Mouse (Mus musculus): ENCODE results near the gene Jag1. TPM values are rescaled to one million over a fixed set of nuclear protein-coding genes. Genes with fewer than 3 reads are reported as not detected.
A peak's percentile ranks its signal among the peaks of the same experiment; 100 is the strongest.

The Jag1 gene
- polyA plus RNA-seq, 1 experiment from 2014 or later: 18.4 TPM

DNA sequence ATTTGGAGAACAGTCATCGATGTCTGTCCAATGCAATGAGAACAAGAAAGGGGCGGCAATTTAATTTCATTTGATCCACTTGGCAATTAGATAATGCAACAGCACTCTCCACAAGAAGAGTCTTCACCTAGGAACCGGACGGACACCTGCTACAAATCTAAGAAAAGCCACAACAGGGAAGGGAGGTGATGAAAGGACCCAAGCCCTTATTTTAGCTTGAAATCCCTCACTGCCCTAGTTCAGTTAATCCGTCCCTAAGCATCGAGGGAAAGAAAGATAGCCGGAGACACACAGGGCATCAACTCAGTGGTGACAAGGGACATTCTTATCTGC lies 23.2 kb downstream of the Jag1 start:
- Histone ChIP-seq H3K27me3 (ENCODE audit: control insufficient read depth, insufficient read depth, low read length) (no peaks in the 10 kb centered on the region), H3K9me3 (ENCODE audit: control insufficient read depth, low read length) (no peaks in the 10 kb centered on the region), H3K36me3 (ENCODE audit: control insufficient read depth, insufficient read depth, low read length) (peaks cover 31% of the 10 kb centered on the region), H3K9ac (replicated peaks; ENCODE audit: low read length) (no peak overlapping the region), H3K27ac (replicated peaks; ENCODE audit: low read depth, low read length) (no peak overlapping the region), H3K4me3 (replicated peaks; ENCODE audit: low read depth, low read length) (no peak overlapping the region), H3K4me1 (ENCODE audit: control insufficient read depth, insufficient read depth, low read length) (peaks cover 36% of the 10 kb centered on the region), H3K4me2 (ENCODE audit: low read length) (no peak overlapping the region)
- 15% methylated on average over 7 of the region's 7 CpGs for WGBS
- DNase-seq: no peak
- ATAC-seq (ENCODE audit: low FRiP score, low TSS enrichment): no peak

DNA sequence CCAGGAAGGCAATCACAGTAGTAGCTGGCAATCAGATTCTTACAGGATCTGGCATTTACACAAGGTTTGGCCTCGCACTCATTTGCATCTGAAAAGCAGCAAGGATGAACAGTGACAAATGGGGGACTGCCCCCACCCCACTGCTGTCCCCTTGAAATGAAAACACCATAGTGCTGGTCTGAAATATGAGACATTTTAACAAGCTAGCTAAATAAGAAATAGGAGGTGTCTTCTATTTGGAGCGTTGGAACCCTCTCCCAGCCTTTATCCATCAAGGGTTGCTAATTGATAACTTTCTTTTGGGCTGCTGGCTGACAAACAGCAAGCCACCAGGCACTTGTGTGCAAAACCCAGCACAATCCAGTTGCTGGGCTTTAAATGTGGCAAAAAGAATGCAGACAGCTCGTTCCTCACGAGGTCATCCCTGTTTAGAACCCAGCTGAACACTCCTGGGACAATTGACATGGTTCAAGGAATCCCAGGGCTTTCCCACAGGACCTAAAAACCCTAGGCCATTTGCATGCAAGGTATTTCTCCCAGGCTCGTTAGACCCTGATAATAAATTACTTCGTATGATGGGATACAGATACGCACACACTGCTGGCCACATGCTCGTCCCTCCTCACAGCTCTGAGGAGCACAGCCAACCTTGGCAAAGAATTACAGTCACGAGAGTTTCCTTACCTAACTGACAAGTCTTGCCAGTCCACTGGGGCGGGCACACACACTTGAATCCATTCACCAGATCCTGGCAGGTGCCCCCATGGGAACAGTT lies 23.7 kb downstream of the Jag1 start:
- Histone ChIP-seq H3K27ac (replicated peaks; ENCODE audit: low read depth, low read length) (0 out of 2 replicates have a peak overlapping the region, but pooled peaks have one; percentile 8), H3K4me3 (replicated peaks; ENCODE audit: low read depth, low read length) (no peak overlapping the region), H3K9ac (replicated peaks; ENCODE audit: low read length) (no peak overlapping the region), H3K36me3 (ENCODE audit: control insufficient read depth, insufficient read depth, low read length) (peaks cover 36% of the 10 kb centered on the region), H3K4me1 (ENCODE audit: control insufficient read depth, insufficient read depth, low read length) (peaks cover 34% of the 10 kb centered on the region), H3K27me3 (ENCODE audit: control insufficient read depth, insufficient read depth, low read length) (no peaks in the 10 kb centered on the region), H3K4me2 (ENCODE audit: low read length) (no peak overlapping the region), H3K9me3 (ENCODE audit: control insufficient read depth, low read length) (no peaks in the 10 kb centered on the region)
- DNase-seq (peak; percentile 53), ATAC-seq (ENCODE audit: low FRiP score, low TSS enrichment) (peak; percentile 46; the same call in 1 of the 2 replicates)
- WGBS: 15% methylated on average over 10 of the region's 10 CpGs

DNA sequence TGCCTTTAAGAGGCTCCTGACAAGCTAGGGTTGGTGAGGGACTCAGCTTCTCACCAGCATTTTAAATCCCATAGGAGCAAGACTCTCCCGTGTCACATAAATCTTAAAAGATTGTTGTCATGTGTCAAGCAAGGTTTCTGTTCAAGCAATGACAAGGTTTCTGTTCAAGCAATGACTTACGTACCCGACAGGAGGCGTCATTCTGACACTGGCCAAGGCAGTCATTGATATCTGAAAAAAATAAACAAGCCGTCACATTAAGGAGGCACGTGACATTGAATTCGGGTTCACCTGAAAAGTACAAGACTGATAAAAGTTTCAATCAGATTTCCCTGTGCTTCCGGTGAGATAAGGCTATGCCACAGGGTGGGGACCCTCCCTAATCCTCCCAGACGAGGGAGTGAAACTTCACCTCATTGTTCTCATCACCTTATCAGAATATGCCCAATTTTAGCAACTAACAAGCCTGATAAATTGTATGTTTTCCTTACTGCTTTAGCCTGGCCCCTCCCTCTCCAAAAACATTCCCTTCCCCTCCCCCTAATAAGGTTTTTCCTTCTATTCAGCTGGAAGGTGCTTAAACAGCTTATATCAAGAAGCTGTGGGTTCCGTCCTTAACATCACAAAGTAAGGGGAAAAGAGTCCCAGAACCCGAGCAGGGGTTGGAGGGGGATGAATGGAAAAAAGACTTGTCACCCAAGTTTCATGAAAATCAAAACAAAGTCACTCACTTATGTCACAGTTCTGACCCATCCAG lies 24.5 kb downstream of the Jag1 start:
- Histone ChIP-seq H3K36me3 (ENCODE audit: control insufficient read depth, insufficient read depth, low read length) (peaks cover 39% of the 10 kb centered on the region), H3K4me3 (replicated peaks; ENCODE audit: low read depth, low read length) (no peak overlapping the region), H3K9ac (replicated peaks; ENCODE audit: low read length) (no peak overlapping the region), H3K27me3 (ENCODE audit: control insufficient read depth, insufficient read depth, low read length) (no peaks in the 10 kb centered on the region), H3K4me2 (ENCODE audit: low read length) (no peak overlapping the region), H3K9me3 (ENCODE audit: control insufficient read depth, low read length) (no peaks in the 10 kb centered on the region), H3K27ac (replicated peaks; ENCODE audit: low read depth, low read length) (no peak overlapping the region), H3K4me1 (ENCODE audit: control insufficient read depth, insufficient read depth, low read length) (peaks cover 33% of the 10 kb centered on the region)
- 41% methylated on average over 11 of the region's 11 CpGs for WGBS
- DNase-seq (no peak), ATAC-seq (ENCODE audit: low FRiP score, low TSS enrichment) (0 out of 2 replicates have a peak, but pooled peaks have one; percentile 1)

DNA sequence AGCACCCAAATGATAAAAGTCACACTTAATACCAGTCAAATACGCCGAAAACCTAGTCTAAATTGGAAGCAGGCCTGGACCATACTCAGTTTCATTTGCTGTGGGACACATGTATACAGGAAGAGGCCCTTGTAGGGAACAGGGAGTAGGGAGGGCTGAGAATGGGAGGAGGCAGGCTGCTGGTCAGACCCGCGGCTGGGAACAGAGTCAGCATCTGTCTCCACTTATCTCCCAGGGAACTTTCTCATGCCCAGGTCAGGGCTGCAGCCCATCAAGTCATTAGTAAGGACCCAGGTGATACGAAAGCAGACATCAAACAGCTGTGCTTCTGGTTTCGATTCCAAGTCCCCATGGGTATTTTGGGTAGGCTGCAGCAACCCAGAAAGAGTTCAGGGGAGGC lies 28.7 kb downstream of the Jag1 start:
- 71% methylated on average over 6 of the region's 6 CpGs for WGBS
- H3K4me1 ChIP-seq (ENCODE audit: control insufficient read depth, insufficient read depth, low read length): peaks cover 24% of the 10 kb centered on the region
- peaks cover 61% of the 10 kb centered on the region for H3K36me3 ChIP-seq (ENCODE audit: control insufficient read depth, insufficient read depth, low read length)
- no peak overlapping the region for H3K4me3 ChIP-seq (replicated peaks; ENCODE audit: low read depth, low read length)
- H3K27ac ChIP-seq (replicated peaks; ENCODE audit: low read depth, low read length): no peak overlapping the region
- no peaks in the 10 kb centered on the region for H3K9me3 ChIP-seq (ENCODE audit: control insufficient read depth, low read length)
- DNase-seq: no peak
- H3K27me3 ChIP-seq (ENCODE audit: control insufficient read depth, insufficient read depth, low read length): no peaks in the 10 kb centered on the region
- ATAC-seq (ENCODE audit: low FRiP score, low TSS enrichment): no peak
- H3K9ac ChIP-seq (replicated peaks; ENCODE audit: low read length): no peak overlapping the region
- H3K4me2 ChIP-seq (ENCODE audit: low read length): no peak overlapping the region

DNA sequence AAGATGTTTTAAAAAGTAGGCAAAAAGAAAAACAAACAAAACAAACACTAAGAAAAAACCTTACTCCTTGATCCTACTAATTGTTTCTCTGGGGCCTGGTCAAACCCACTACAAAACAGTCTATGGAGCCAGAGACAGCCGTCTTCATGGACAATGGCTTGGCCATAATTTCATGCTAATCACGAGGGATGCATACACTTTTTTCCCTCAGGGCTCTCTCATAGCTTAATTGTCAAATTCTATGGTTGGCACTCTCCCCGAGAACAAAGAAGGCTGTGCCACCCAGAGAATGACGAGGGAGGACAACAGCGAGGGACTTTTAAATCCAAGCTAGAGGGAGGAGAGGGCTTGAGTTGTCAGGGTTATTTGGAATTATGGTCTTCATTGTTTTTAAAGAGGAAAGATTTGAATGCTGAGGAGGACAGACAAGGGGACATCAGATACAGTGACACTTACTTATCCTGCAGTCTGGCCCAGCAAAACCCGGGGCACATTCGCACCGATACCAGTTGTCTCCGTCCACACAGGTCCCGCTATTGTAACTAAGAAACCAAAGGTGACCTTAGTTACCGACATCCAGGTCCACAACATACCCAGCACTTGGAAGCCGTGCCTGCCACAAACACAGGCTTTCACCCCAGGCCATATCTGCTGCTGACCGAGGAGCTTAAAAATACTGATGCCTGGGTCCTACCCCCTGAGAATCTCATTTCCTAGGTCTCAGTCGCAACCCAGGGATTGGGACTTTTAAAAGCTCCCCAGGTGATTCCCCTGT lies 29.6 kb downstream of the Jag1 start:
- 0 out of 2 replicates have a peak, but pooled peaks have one; percentile 12 for ATAC-seq (ENCODE audit: low FRiP score, low TSS enrichment)
- no peak overlapping the region for H3K27ac ChIP-seq (replicated peaks; ENCODE audit: low read depth, low read length)
- no peak overlapping the region for H3K9ac ChIP-seq (replicated peaks; ENCODE audit: low read length)
- DNase-seq: peak; percentile 56
- H3K27me3 ChIP-seq (ENCODE audit: control insufficient read depth, insufficient read depth, low read length): no peaks in the 10 kb centered on the region
- H3K9me3 ChIP-seq (ENCODE audit: control insufficient read depth, low read length): no peaks in the 10 kb centered on the region
- no peak overlapping the region for H3K4me3 ChIP-seq (replicated peaks; ENCODE audit: low read depth, low read length)
- WGBS: 39% methylated on average over 14 of the region's 14 CpGs
- H3K36me3 ChIP-seq (ENCODE audit: control insufficient read depth, insufficient read depth, low read length): peaks cover 64% of the 10 kb centered on the region
- peaks cover 17% of the 10 kb centered on the region for H3K4me1 ChIP-seq (ENCODE audit: control insufficient read depth, insufficient read depth, low read length)
- H3K4me2 ChIP-seq (ENCODE audit: low read length): no peak overlapping the region

DNA sequence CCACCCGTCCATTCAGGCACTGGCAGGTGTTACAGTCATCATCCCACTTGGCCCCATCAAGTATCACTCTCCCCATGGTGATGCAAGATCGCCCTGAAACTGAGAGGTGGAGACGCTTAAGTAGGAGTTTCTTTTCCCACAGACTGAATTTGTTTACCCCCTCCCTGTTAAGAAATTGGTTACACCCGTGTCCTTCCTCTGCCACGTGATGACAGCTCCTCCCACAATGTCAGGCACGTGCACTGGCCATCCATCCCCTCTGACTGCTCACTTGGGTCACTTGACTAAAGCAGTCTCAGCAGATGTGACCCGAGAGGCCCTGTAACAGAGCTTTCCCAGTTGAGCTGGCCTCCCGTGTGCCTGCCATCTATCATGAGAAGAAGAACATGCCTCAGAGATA lies 31.2 kb downstream of the Jag1 start:
- peaks cover 52% of the 10 kb centered on the region for H3K36me3 ChIP-seq (ENCODE audit: control insufficient read depth, insufficient read depth, low read length)
- H3K4me2 ChIP-seq (ENCODE audit: low read length): no peak overlapping the region
- H3K4me1 ChIP-seq (ENCODE audit: control insufficient read depth, insufficient read depth, low read length): peaks cover 15% of the 10 kb centered on the region
- H3K4me3 ChIP-seq (replicated peaks; ENCODE audit: low read depth, low read length): no peak overlapping the region
- ATAC-seq (ENCODE audit: low FRiP score, low TSS enrichment): no peak
- no peak overlapping the region for H3K9ac ChIP-seq (replicated peaks; ENCODE audit: low read length)
- WGBS: 84% methylated on average over 8 of the region's 8 CpGs
- DNase-seq: no peak
- H3K27ac ChIP-seq (replicated peaks; ENCODE audit: low read depth, low read length): no peak overlapping the region
- H3K9me3 ChIP-seq (ENCODE audit: control insufficient read depth, low read length): no peaks in the 10 kb centered on the region
- H3K27me3 ChIP-seq (ENCODE audit: control insufficient read depth, insufficient read depth, low read length): no peaks in the 10 kb centered on the region

DNA sequence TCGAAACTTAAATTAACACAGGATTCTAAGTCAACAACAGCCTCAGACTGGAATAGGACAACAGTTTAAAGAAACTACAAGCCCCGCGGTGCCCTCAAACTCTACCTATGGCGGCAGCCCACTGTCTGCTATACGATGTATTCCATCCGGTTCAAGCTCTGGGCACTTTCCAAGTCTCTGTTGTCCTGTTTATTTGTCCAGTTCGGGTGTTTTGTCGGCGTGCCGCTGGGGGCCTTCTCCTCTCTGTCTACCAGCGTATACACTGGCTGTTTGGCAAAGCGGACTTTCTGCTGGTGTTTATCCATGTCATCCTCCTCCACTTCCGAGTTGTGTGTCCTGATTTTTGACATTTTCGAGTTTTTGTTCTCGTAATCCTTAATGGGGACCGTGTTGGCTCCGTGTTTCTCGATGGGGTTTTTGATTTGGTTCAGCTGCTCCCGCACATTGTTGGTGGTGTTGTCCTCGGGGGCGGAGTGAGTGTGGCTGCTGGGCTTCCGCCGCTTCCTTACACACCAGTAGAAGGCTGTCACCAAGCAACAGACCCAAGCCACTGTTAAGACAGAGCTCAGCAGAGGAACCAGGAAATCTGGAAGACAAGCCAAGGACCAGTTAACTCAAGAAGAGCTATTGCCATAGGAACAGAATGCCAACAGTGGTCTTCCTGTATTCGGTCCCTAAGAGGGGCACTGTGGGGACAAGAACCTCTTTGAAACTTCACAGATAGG lies 33.4 kb downstream of the Jag1 start:
- Histone ChIP-seq H3K4me3 (replicated peaks; ENCODE audit: low read depth, low read length) (no peak overlapping the region), H3K9ac (replicated peaks; ENCODE audit: low read length) (no peak overlapping the region), H3K4me1 (ENCODE audit: control insufficient read depth, insufficient read depth, low read length) (peaks cover 17% of the 10 kb centered on the region), H3K36me3 (ENCODE audit: control insufficient read depth, insufficient read depth, low read length) (peaks cover 38% of the 10 kb centered on the region), H3K27ac (replicated peaks; ENCODE audit: low read depth, low read length) (no peak overlapping the region), H3K4me2 (ENCODE audit: low read length) (no peak overlapping the region), H3K9me3 (ENCODE audit: control insufficient read depth, low read length) (no peaks in the 10 kb centered on the region), H3K27me3 (ENCODE audit: control insufficient read depth, insufficient read depth, low read length) (no peaks in the 10 kb centered on the region)
- ATAC-seq (ENCODE audit: low FRiP score, low TSS enrichment): no peak
- 85% methylated on average over 24 of the region's 24 CpGs for WGBS
- no peak for DNase-seq

DNA sequence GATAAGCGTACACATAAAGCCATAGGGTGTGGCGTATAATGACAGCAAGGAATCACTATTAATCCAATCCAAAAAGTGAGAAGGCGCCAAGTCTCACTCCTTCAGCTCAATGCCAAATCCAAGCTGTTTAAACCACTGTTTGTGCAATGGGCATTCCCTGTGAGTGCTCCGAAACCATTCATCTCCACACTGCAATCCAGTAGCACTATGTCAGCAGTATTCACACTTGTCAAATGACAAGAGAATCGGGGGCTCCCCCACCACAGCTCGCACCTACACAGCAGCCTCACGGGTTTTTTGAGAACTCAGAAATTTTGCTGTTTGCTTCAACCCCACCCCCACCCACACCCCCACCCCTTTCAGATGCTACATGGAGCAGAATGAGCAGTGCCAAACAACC lies 35.4 kb downstream of the Jag1 start:
- Histone ChIP-seq H3K27ac (replicated peaks; ENCODE audit: low read depth, low read length) (no peak overlapping the region), H3K4me3 (replicated peaks; ENCODE audit: low read depth, low read length) (no peak overlapping the region), H3K36me3 (ENCODE audit: control insufficient read depth, insufficient read depth, low read length) (peaks cover 31% of the 10 kb centered on the region), H3K9me3 (ENCODE audit: control insufficient read depth, low read length) (no peaks in the 10 kb centered on the region), H3K9ac (replicated peaks; ENCODE audit: low read length) (no peak overlapping the region), H3K4me2 (ENCODE audit: low read length) (no peak overlapping the region), H3K27me3 (ENCODE audit: control insufficient read depth, insufficient read depth, low read length) (no peaks in the 10 kb centered on the region), H3K4me1 (ENCODE audit: control insufficient read depth, insufficient read depth, low read length) (peaks cover 6% of the 10 kb centered on the region; the same call in 1 of the 2 replicates)
- ATAC-seq (ENCODE audit: low FRiP score, low TSS enrichment) (no peak), DNase-seq (no peak)
- WGBS: 86% methylated on average over 7 of the region's 7 CpGs

Data from midbrain, embryonic 14.5 days (tissue).